Mouse (Mus musculus) lung, embryonic 15.5 days (tissue): ENCODE results near the gene Ddx21. TPM values are rescaled to one million over a fixed set of nuclear protein-coding genes. Genes with fewer than 3 reads are reported as not detected.

Experiments
- ATAC-seq: fragments of 200-750 bp; cut with Nextera tagmentation; 2 replicates; pipeline ENCODE4 v1.8.0; 2017; ENCODE audit warnings: moderate number of reproducible peaks, borderline replicate concordance; ENCODE audit not compliant: low FRiP score, low TSS enrichment; ENCODE audit errors: extremely low read depth
- H3K27ac ChIP-seq: fragments of 300-500 bp; sonication (generic); 2 replicates; pipeline ENCODE4 v1.5.1; 2015; ENCODE audit warnings: moderate library complexity, mild to moderate bottlenecking, inconsistent platforms
- H3K27me3 ChIP-seq: fragments of 300-500 bp; sonication (generic); 2 replicates; pipeline ENCODE4 v1.6.1; 2015; ENCODE audit warnings: inconsistent platforms
- H3K36me3 ChIP-seq: fragments of 300-500 bp; sonication (generic); 2 replicates; pipeline ENCODE4 v1.6.1; 2015; ENCODE audit warnings: inconsistent platforms
- H3K4me1 ChIP-seq: fragments of 300-500 bp; sonication (generic); 2 replicates; pipeline ENCODE4 v1.6.1; 2015; ENCODE audit warnings: inconsistent platforms
- H3K4me2 ChIP-seq: fragments of 300-500 bp; sonication (generic); 2 replicates; pipeline ENCODE4 v1.6.1; 2015; ENCODE audit warnings: inconsistent platforms, mild to moderate bottlenecking, moderate library complexity
- H3K4me3 ChIP-seq: fragments of 300-500 bp; sonication (generic); 2 replicates; pipeline ENCODE4 v1.5.1; 2015; ENCODE audit warnings: mild to moderate bottlenecking, inconsistent platforms
- H3K9ac ChIP-seq: fragments of 300-500 bp; sonication (generic); 2 replicates; pipeline ENCODE4 v1.6.1; 2015; ENCODE audit warnings: inconsistent platforms
- H3K9me3 ChIP-seq: fragments of 300-500 bp; sonication (generic); 2 replicates; pipeline ENCODE4 v1.6.1; 2016; ENCODE audit warnings: inconsistent platforms
- WGBS: fragments of 180-500 bp; shearing (Covaris S2); methylation state at CpG from one replicate; pipeline ENCODE4 v1.1.7; 2015; 5-methylcytosine and 5-hydroxymethylcytosine counted together
- polyA plus RNA-seq: library from polyadenylated mRNA; unstranded; fragments of >200 nt; fragmentation: Nextera tagmentation; extraction: Ambion mirVana; gene quantifications from 2 replicates; pipeline ENCODE4 v1.2.1, GENCODE M21; 2015

Gene Ddx21
- polyA plus RNA-seq, 1 experiment from 2014 or later, result 19.6 TPM

DNA sequence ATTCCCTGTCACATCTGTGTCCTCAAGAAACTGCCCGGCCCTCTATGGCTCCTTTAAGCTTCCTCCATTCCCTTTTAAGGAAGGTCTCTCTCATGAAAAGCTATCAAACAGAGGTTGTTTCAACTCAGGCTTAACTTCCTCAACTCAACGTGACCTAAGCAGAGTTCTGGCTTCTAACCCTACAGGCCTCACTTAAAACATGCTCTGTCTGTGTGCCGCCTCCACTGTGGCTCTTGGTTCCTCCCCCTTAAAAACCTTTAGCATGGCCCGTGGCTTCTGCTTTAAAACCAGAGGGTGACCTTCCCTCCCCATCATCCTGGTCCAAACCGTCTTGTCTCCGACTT lies 45.6 kb downstream of the Ddx21 start:
- no peak overlapping the region for H3K4me2 ChIP-seq
- ATAC-seq, result no peak
- H3K9me3 ChIP-seq, result no peaks in the 10 kb centered on the region
- H3K27ac ChIP-seq, result no peak overlapping the region
- no peaks in the 10 kb centered on the region for H3K27me3 ChIP-seq
- H3K4me1 ChIP-seq, result no peaks in the 10 kb centered on the region
- H3K9ac ChIP-seq, result no peak overlapping the region
- H3K4me3 ChIP-seq, result no peak overlapping the region
- WGBS, result 85% methylated on average over 6 of the region's 6 CpGs
- peaks cover 16% of the 10 kb centered on the region for H3K36me3 ChIP-seq

GRCm38 (mm10) chr10:62555705-62556557 lies 46.1 kb downstream of the Ddx21 start:
- Histone ChIP-seq H3K27me3 (no peaks in the 10 kb centered on the region), H3K4me1 (no peaks in the 10 kb centered on the region), H3K27ac (no peak overlapping the region), H3K4me2 (no peak overlapping the region), H3K4me3 (no peak overlapping the region), H3K9me3 (no peaks in the 10 kb centered on the region), H3K9ac (no peak overlapping the region), H3K36me3 (peaks cover 16% of the 10 kb centered on the region)
- 66% methylated on average over 11 of the region's 11 CpGs for WGBS
- ATAC-seq, result no peak

- H3K4me3 ChIP-seq, result no peak overlapping the region
- WGBS, result 59% methylated on average over 12 of the region's 12 CpGs
- no peak overlapping the region for H3K9ac ChIP-seq
- no peak overlapping the region for H3K27ac ChIP-seq
- no peaks in the 10 kb centered on the region for H3K4me1 ChIP-seq
- no peaks in the 10 kb centered on the region for H3K27me3 ChIP-seq
- peaks cover 2% of the 10 kb centered on the region; the same call in 1 of the 2 replicates for H3K36me3 ChIP-seq
- no peak overlapping the region for H3K4me2 ChIP-seq
- H3K9me3 ChIP-seq, result no peaks in the 10 kb centered on the region
- no peak for ATAC-seq
Measured at GRCm38 (mm10) chr10:62553611-62554091, 48.4 kb downstream of the Ddx21 start.

DNA sequence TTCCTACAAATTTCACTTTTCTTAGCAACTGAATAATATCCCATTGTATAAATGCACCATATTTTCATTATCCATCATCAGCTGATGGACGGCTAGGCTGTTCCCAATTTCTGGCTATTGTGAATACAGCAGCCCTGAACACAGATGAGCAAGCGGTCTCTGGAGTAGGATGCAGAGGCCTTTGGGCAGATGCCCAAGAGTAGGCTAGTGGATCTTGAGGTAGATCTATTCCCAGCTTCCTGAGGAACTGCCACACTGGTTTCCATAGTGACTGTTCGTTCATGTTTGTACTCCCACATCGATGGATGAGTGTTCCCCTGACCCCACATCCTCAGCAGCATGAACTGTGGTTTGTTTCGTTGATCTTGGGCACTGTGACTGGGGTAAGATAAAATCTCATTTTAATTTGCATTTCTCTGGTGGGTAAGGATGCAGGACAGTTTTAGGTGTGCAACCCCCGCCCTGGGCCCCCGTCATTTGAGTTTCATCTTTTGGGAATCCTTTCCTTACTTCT lies 51.2 kb downstream of the Ddx21 start:
- H3K4me3 ChIP-seq, result no peak overlapping the region
- 63% methylated on average over 7 of the region's 7 CpGs for WGBS
- no peaks in the 10 kb centered on the region for H3K9me3 ChIP-seq
- H3K27ac ChIP-seq, result no peak overlapping the region
- H3K4me1 ChIP-seq, result no peaks in the 10 kb centered on the region
- no peak overlapping the region for H3K9ac ChIP-seq
- no peak overlapping the region for H3K4me2 ChIP-seq
- no peaks in the 10 kb centered on the region for H3K27me3 ChIP-seq
- no peaks in the 10 kb centered on the region for H3K36me3 ChIP-seq
- no peak for ATAC-seq

GRCm38 (mm10) chr10:62549523-62550166 lies 52.4 kb downstream of the Ddx21 start:
- WGBS, result 22% methylated on average over 15 of the region's 16 CpGs

GRCm38 (mm10) chr10:62546441-62546840 lies 55.6 kb downstream of the Ddx21 start:
- Histone ChIP-seq H3K4me3 (no peak overlapping the region), H3K9me3 (no peaks in the 10 kb centered on the region), H3K27me3 (no peaks in the 10 kb centered on the region), H3K9ac (no peak overlapping the region), H3K4me1 (no peaks in the 10 kb centered on the region), H3K4me2 (no peak overlapping the region), H3K36me3 (no peaks in the 10 kb centered on the region), H3K27ac (no peak overlapping the region)
- ATAC-seq, result no peak
- WGBS, result 69% methylated on average over 10 of the region's 10 CpGs

More at GRCm38 (mm10) chr10:62549523-62550166, 52.4 kb downstream of the Ddx21 start:
- Histone ChIP-seq H3K27me3 (no peaks in the 10 kb centered on the region), H3K36me3 (no peaks in the 10 kb centered on the region), H3K9me3 (no peaks in the 10 kb centered on the region), H3K4me3 (no peak overlapping the region), H3K27ac (no peak overlapping the region), H3K9ac (no peak overlapping the region), H3K4me2 (no peak overlapping the region), H3K4me1 (no peaks in the 10 kb centered on the region)
- ATAC-seq, result no peak

GRCm38 (mm10) chr10:62545759-62546158 lies 56.3 kb downstream of the Ddx21 start:
- H3K36me3 ChIP-seq, result no peaks in the 10 kb centered on the region
- H3K4me1 ChIP-seq, result no peaks in the 10 kb centered on the region
- no peak for ATAC-seq
- no peak overlapping the region for H3K9ac ChIP-seq
- H3K4me3 ChIP-seq, result no peak overlapping the region
- no peaks in the 10 kb centered on the region for H3K9me3 ChIP-seq
- H3K27me3 ChIP-seq, result no peaks in the 10 kb centered on the region
- H3K27ac ChIP-seq, result no peak overlapping the region
- H3K4me2 ChIP-seq, result no peak overlapping the region

- Histone ChIP-seq H3K4me2 (no peak overlapping the region), H3K27me3 (no peaks in the 10 kb centered on the region), H3K36me3 (no peaks in the 10 kb centered on the region), H3K9me3 (no peaks in the 10 kb centered on the region), H3K9ac (no peak overlapping the region), H3K27ac (no peak overlapping the region), H3K4me3 (no peak overlapping the region), H3K4me1 (no peaks in the 10 kb centered on the region)
- no peak for ATAC-seq
- WGBS, result 78% methylated on average over 4 of the region's 4 CpGs
Measured at GRCm38 (mm10) chr10:62544316-62544715, 57.8 kb downstream of the Ddx21 start.

DNA sequence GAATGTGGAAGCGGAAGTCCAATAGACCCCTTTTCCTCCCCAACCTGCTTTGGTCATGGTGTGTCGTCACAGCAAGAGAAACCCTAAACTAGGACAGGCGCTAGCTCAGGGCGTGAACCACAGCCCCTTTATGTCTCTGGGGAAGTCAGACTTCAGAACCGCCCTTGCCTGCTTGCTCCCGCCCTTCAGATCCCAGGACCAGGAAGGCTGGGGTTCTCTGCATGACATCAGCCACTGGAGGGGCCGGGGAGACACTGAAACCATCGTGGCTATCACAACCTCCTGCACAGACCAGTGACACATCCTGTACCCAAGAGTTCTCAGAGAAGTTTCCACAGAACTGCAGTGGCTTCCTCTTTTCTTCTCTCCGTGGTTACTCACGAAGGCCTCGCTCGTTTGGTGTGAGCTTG lies 58.7 kb downstream of the Ddx21 start:
- ATAC-seq, result no peak
- H3K4me3 ChIP-seq, result no peak overlapping the region
- H3K4me1 ChIP-seq, result no peaks in the 10 kb centered on the region
- H3K9me3 ChIP-seq, result no peaks in the 10 kb centered on the region
- no peaks in the 10 kb centered on the region for H3K36me3 ChIP-seq
- no peak overlapping the region for H3K27ac ChIP-seq
- no peak overlapping the region for H3K9ac ChIP-seq
- no peaks in the 10 kb centered on the region for H3K27me3 ChIP-seq
- 72% methylated on average over 12 of the region's 12 CpGs for WGBS
- H3K4me2 ChIP-seq, result no peak overlapping the region

GRCm38 (mm10) chr10:62542928-62543327 lies 59.2 kb downstream of the Ddx21 start:
- no peak for ATAC-seq
- H3K4me3 ChIP-seq, result no peak overlapping the region
- H3K9me3 ChIP-seq, result no peaks in the 10 kb centered on the region
- H3K9ac ChIP-seq, result no peak overlapping the region
- H3K36me3 ChIP-seq, result no peaks in the 10 kb centered on the region
- no peak overlapping the region for H3K27ac ChIP-seq
- H3K4me2 ChIP-seq, result no peak overlapping the region
- WGBS, result 85% methylated on average over 8 of the region's 8 CpGs
- no peaks in the 10 kb centered on the region for H3K4me1 ChIP-seq
- no peaks in the 10 kb centered on the region for H3K27me3 ChIP-seq

- 88% methylated on average over 12 of the region's 12 CpGs for WGBS
- Histone ChIP-seq H3K4me1 (no peaks in the 10 kb centered on the region), H3K27ac (no peak overlapping the region)
Measured at GRCm38 (mm10) chr10:62542507-62542906, 59.6 kb downstream of the Ddx21 start.

DNA sequence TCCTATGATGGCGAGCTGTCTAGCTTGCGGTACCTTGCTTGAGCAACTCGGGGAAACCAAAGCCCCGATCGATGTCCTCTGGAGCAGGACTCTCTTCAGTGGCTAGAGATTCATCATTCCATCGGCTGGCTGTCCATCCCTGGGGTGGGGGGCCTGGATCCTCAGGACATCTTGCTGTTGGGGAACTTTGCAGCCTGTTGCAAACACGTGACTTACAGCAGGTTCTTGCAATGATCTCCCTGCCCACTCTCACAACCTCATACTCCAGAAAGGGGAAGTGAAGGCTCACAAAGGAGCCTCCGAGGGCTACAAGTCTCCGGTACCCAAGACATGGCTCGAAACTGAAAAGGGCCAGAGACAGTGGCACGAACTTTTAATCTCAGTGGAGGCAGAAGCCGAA lies 60.6 kb downstream of the Ddx21 start:
- Histone ChIP-seq H3K27me3 (no peaks in the 10 kb centered on the region), H3K4me1 (no peaks in the 10 kb centered on the region), H3K9ac (no peak overlapping the region), H3K27ac (no peak overlapping the region), H3K4me2 (no peak overlapping the region), H3K9me3 (no peaks in the 10 kb centered on the region), H3K4me3 (no peak overlapping the region), H3K36me3 (no peaks in the 10 kb centered on the region)
- no peak for ATAC-seq
- 87% methylated on average over 12 of the region's 12 CpGs for WGBS

More at GRCm38 (mm10) chr10:62542507-62542906, 59.6 kb downstream of the Ddx21 start:
- no peak overlapping the region for H3K4me2 ChIP-seq
- H3K27me3 ChIP-seq, result no peaks in the 10 kb centered on the region
- no peak for ATAC-seq
- no peaks in the 10 kb centered on the region for H3K36me3 ChIP-seq
- no peak overlapping the region for H3K9ac ChIP-seq
- H3K4me3 ChIP-seq, result no peak overlapping the region
- no peaks in the 10 kb centered on the region for H3K9me3 ChIP-seq
